Mouse (Mus musculus) embryonic facial prominence, embryonic 11.5 days (tissue): ENCODE measurements around the gene Gm39115. TPM values are rescaled to one million over a fixed set of nuclear protein-coding genes. Genes with fewer than 3 reads are reported as not detected.
"Not testable (repeated sequence)": the region's sequence is repeated elsewhere in the genome, so short reads cannot be mapped to it uniquely, and the experiment has no call there.

Experiments
- ATAC-seq: fragments of 200-750 bp; cut with Nextera tagmentation; replicated peaks from 2 replicates; pipeline ENCODE4 v1.8.0; 2017; ENCODE audit warnings: low read depth; ENCODE audit not compliant: insufficient number of reproducible peaks, low FRiP score, low TSS enrichment
- DNase-seq: peaks from one replicate; pipeline ENCODE4 v3.0.0-alpha.2; 2015; ENCODE audit warnings: low spot score
- H3K27ac ChIP-seq: fragments of 300-500 bp; sonication (generic); replicated peaks from 2 replicates; pipeline ENCODE4 v1.5.1; 2014; ENCODE audit warnings: mild to moderate bottlenecking, low read depth, low read length, control low read depth
- H3K27me3 ChIP-seq: fragments of 300-500 bp; sonication (generic); 2 replicates; pipeline ENCODE4 v1.6.1; 2014; ENCODE audit warnings: mild to moderate bottlenecking, low read length, moderate library complexity, mixed read lengths; ENCODE audit not compliant: control insufficient read depth, insufficient read depth
- H3K36me3 ChIP-seq: fragments of 300-500 bp; sonication (generic); replicated peaks from 2 replicates; pipeline ENCODE4 v1.6.1; 2014; ENCODE audit warnings: low read depth, mild to moderate bottlenecking, low read length, moderate library complexity, mixed read lengths; ENCODE audit not compliant: control insufficient read depth, insufficient read depth
- H3K4me1 ChIP-seq: fragments of 300-500 bp; sonication (generic); 2 replicates; pipeline ENCODE4 v1.6.1; 2014; ENCODE audit warnings: low read length, mixed read lengths; ENCODE audit not compliant: control insufficient read depth, insufficient read depth
- H3K4me2 ChIP-seq: fragments of 300-500 bp; sonication (generic); 2 replicates; pipeline ENCODE4 v1.6.1; 2014; ENCODE audit warnings: low read depth, mild to moderate bottlenecking, control low read depth, low read length, moderate library complexity
- H3K4me3 ChIP-seq: fragments of 300-500 bp; sonication (generic); 2 replicates; pipeline ENCODE4 v1.5.1; 2014; ENCODE audit warnings: low read depth, low read length, control low read depth
- H3K9ac ChIP-seq: fragments of 300-500 bp; sonication (generic); replicated peaks from 2 replicates; pipeline ENCODE4 v1.6.1; 2014; ENCODE audit warnings: mild to moderate bottlenecking, control low read depth, low read length
- H3K9me3 ChIP-seq: fragments of 300-500 bp; sonication (generic); replicated peaks from 2 replicates; pipeline ENCODE4 v1.6.1; 2016; ENCODE audit warnings: mild to moderate bottlenecking, low read length, inconsistent platforms, mixed read lengths; ENCODE audit not compliant: control insufficient read depth
- WGBS: fragments of 180-500 bp; shearing (Covaris S2); extraction: QIAGEN DNeasy Blood & Tissue Kit; methylation state at CpG from one replicate; pipeline ENCODE4 v1.1.7; 2014; 5-methylcytosine and 5-hydroxymethylcytosine counted together
- polyA plus RNA-seq: library from polyadenylated mRNA; unstranded; fragments of >200 nt; fragmentation: Nextera tagmentation; extraction: Ambion mirVana; gene quantifications from 2 replicates; pipeline ENCODE4 v1.2.1, GENCODE M21; 2014

Gene Gm39115
- polyA plus RNA-seq, 1 experiment from 2014 or later, result not detected

- Histone ChIP-seq H3K9ac (no peak overlapping the region), H3K27ac (no peak overlapping the region), H3K4me2 (no peak overlapping the region), H3K4me1 (no peaks in the 10 kb centered on the region), H3K36me3 (no peaks in the 10 kb centered on the region), H3K9me3 (no peaks in the 10 kb centered on the region), H3K4me3 (no peak overlapping the region), H3K27me3 (no peaks in the 10 kb centered on the region)
- 74% methylated on average over 1 of the region's 1 CpGs for WGBS
- no peak for ATAC-seq
- DNase-seq, result no peak
Observed at GRCm38 (mm10) chr7:142155308-142155707, 19.5 kb upstream of the Gm39115 start.

- Histone ChIP-seq H3K9me3 (no peaks in the 10 kb centered on the region), H3K27me3 (no peaks in the 10 kb centered on the region), H3K4me2 (no peak overlapping the region), H3K36me3 (no peaks in the 10 kb centered on the region), H3K4me3 (no peak overlapping the region), H3K27ac (no peak overlapping the region), H3K4me1 (no peaks in the 10 kb centered on the region), H3K9ac (no peak overlapping the region)
- DNase-seq (no peak), ATAC-seq (no peak)
- 74% methylated on average over 4 of the region's 4 CpGs for WGBS
Observed at GRCm38 (mm10) chr7:142152191-142152590, 16.4 kb upstream of the Gm39115 start.

GRCm38 (mm10) chr7:142148633-142149032, 12.8 kb upstream of the Gm39115 start:
- Histone ChIP-seq H3K9me3 (no peaks in the 10 kb centered on the region), H3K4me3 (no peak overlapping the region), H3K4me1 (no peaks in the 10 kb centered on the region), H3K27ac (no peak overlapping the region), H3K4me2 (no peak overlapping the region), H3K36me3 (no peaks in the 10 kb centered on the region), H3K27me3 (no peaks in the 10 kb centered on the region), H3K9ac (no peak overlapping the region)
- DNase-seq, result no peak
- no peak for ATAC-seq

GRCm38 (mm10) chr7:142146033-142146432, 10.2 kb upstream of the Gm39115 start:
- Histone ChIP-seq H3K36me3 (no peaks in the 10 kb centered on the region), H3K4me1 (no peaks in the 10 kb centered on the region), H3K9ac (no peak overlapping the region), H3K4me3 (no peak overlapping the region), H3K4me2 (no peak overlapping the region), H3K27me3 (no peaks in the 10 kb centered on the region), H3K9me3 (no peaks in the 10 kb centered on the region), H3K27ac (no peak overlapping the region)
- WGBS, result 4% methylated on average over 1 of the region's 1 CpGs
- ATAC-seq (no peak), DNase-seq (peak; percentile 82)

- WGBS, result 50% methylated on average over 4 of the region's 4 CpGs
- Histone ChIP-seq H3K27ac (no peak overlapping the region), H3K9ac (no peak overlapping the region), H3K27me3 (no peaks in the 10 kb centered on the region), H3K9me3 (no peaks in the 10 kb centered on the region), H3K36me3 (no peaks in the 10 kb centered on the region), H3K4me1 (no peaks in the 10 kb centered on the region), H3K4me2 (no peak overlapping the region), H3K4me3 (no peak overlapping the region)
- DNase-seq, result no peak
- no peak for ATAC-seq
Observed at GRCm38 (mm10) chr7:142145413-142145940, 9.6 kb upstream of the Gm39115 start.

GRCm38 (mm10) chr7:142144507-142144906, 8.7 kb upstream of the Gm39115 start, which contains the start of gene Gm45337:
Gene Gm45337 (minus strand): TSS chr7:142144607.
- ATAC-seq (no peak), DNase-seq (no peak)
- Histone ChIP-seq H3K27ac (no peak within 1 kb of the TSS), H3K4me3 (no peak within 1 kb of the TSS), H3K4me2 (no peak within 1 kb of the TSS), H3K4me1 (no peaks in the 10 kb centered on the region), H3K27me3 (no peaks in the 10 kb centered on the region), H3K36me3 (no peaks in the 10 kb centered on the region), H3K9me3 (no peaks in the 10 kb centered on the region), H3K9ac (no peak within 1 kb of the TSS)
- WGBS, result 76% methylated on average over 1 of the region's 1 CpGs

- 38% methylated on average over 1 of the region's 1 CpGs for whole genome bisulfite sequencing
- H3K27ac ChIP-seq, result not testable (repeated sequence)
Observed at GRCm38 (mm10) chr7:142143506-142144010, 7.7 kb upstream of the Gm39115 start.

GRCm38 (mm10) chr7:142140696-142141095, 4.9 kb upstream of the Gm39115 start:
- Histone ChIP-seq H3K9ac (no peak overlapping the region), H3K4me2 (no peak overlapping the region), H3K4me1 (no peaks in the 10 kb centered on the region), H3K27ac (no peak overlapping the region), H3K27me3 (no peaks in the 10 kb centered on the region; the same call in 1 of the 2 replicates), H3K9me3 (no peaks in the 10 kb centered on the region), H3K36me3 (no peaks in the 10 kb centered on the region), H3K4me3 (no peak overlapping the region)
- WGBS, result 23% methylated on average over 1 of the region's 1 CpGs
- ATAC-seq (no peak), DNase-seq (no peak)

More at GRCm38 (mm10) chr7:142143506-142144010, 7.7 kb upstream of the Gm39115 start:
- DNase-seq, H3K9ac ChIP-seq, H3K27me3 ChIP-seq, ATAC-seq, H3K4me2 ChIP-seq, H3K9me3 ChIP-seq, H3K4me3 ChIP-seq, H3K4me1 ChIP-seq, H3K36me3 ChIP-seq: not testable (repeated sequence)
